Mouse (Mus musculus) heart, embryonic 13.5 days (tissue): ENCODE measurements around the gene Epb41l2. TPM values are rescaled to one million over a fixed set of nuclear protein-coding genes. Genes with fewer than 3 reads are reported as not detected.
A peak's percentile ranks its signal among the peaks of the same experiment; 100 is the strongest.

Experiments used
- ATAC-seq: fragments of 200-750 bp; cut with Nextera tagmentation; 2 replicates; pipeline ENCODE4 v1.8.0; 2017; ENCODE audit warnings: moderate TSS enrichment; ENCODE audit not compliant: insufficient number of reproducible peaks, low FRiP score, low TSS enrichment; ENCODE audit errors: extremely low read depth
- H3K27ac ChIP-seq: fragments of 300-500 bp; sonication (generic); replicated peaks from 2 replicates; pipeline ENCODE4 v1.5.1; 2015; ENCODE audit warnings: moderate library complexity, mild to moderate bottlenecking, inconsistent platforms
- H3K27me3 ChIP-seq: fragments of 300-500 bp; sonication (generic); replicated peaks from 2 replicates; pipeline ENCODE4 v1.6.1; 2015; ENCODE audit warnings: mild to moderate bottlenecking, inconsistent platforms
- H3K36me3 ChIP-seq: fragments of 300-500 bp; sonication (generic); 2 replicates; pipeline ENCODE4 v1.6.1; 2015; ENCODE audit warnings: mild to moderate bottlenecking, inconsistent platforms
- H3K4me1 ChIP-seq: fragments of 300-500 bp; sonication (generic); 2 replicates; pipeline ENCODE4 v1.6.1; 2015; ENCODE audit warnings: inconsistent platforms
- H3K4me2 ChIP-seq: fragments of 300-500 bp; sonication (generic); 2 replicates; pipeline ENCODE4 v1.6.1; 2015; ENCODE audit warnings: inconsistent platforms, mild to moderate bottlenecking, moderate library complexity
- H3K4me3 ChIP-seq: fragments of 300-500 bp; sonication (generic); 2 replicates; pipeline ENCODE4 v1.5.1; 2015; ENCODE audit warnings: moderate library complexity, mild to moderate bottlenecking, inconsistent platforms
- H3K9ac ChIP-seq: fragments of 300-500 bp; sonication (generic); 2 replicates; pipeline ENCODE4 v1.6.1; 2015; ENCODE audit warnings: inconsistent platforms, mild to moderate bottlenecking, moderate library complexity
- H3K9me3 ChIP-seq: fragments of 300-500 bp; sonication (generic); 2 replicates; pipeline ENCODE4 v1.6.1; 2016; ENCODE audit warnings: inconsistent platforms
- WGBS: fragments of 180-500 bp; shearing (Covaris S2); methylation state at CpG from one replicate; pipeline ENCODE4 v1.1.7; 2015; ENCODE audit warnings: mixed read lengths; 5-methylcytosine and 5-hydroxymethylcytosine counted together
- polyA plus RNA-seq: library from polyadenylated mRNA; unstranded; fragments of >200 nt; fragmentation: Nextera tagmentation; extraction: Ambion mirVana; gene quantifications from 2 replicates; pipeline ENCODE4 v1.2.1, GENCODE M21; 2015

Gene Epb41l2
- polyA plus RNA-seq, 1 experiment from 2014 or later: 45.8 TPM

GRCm38 (mm10) chr10:25426814-25427213 lies 67.2 kb downstream of the Epb41l2 start:
- Histone ChIP-seq H3K36me3 (no peaks in the 10 kb centered on the region), H3K4me1 (peaks cover 57% of the 10 kb centered on the region), H3K4me3 (no peak overlapping the region), H3K9me3 (no peaks in the 10 kb centered on the region), H3K27ac (peak overlapping the region; percentile 87), H3K27me3 (no peaks in the 10 kb centered on the region), H3K4me2 (peak overlapping the region; percentile 55), H3K9ac (peak overlapping the region; percentile 41)
- WGBS: 19% methylated on average over 4 of the region's 4 CpGs
- ATAC-seq: no peak

- peak overlapping the region; percentile 41 for H3K9ac ChIP-seq
- H3K36me3 ChIP-seq: no peaks in the 10 kb centered on the region
- H3K4me2 ChIP-seq: peak overlapping the region; percentile 55
- H3K27me3 ChIP-seq: no peaks in the 10 kb centered on the region
- no peak; the same call in 1 of the 2 replicates for ATAC-seq
- 6% methylated on average over 7 of the region's 7 CpGs for WGBS
- H3K27ac ChIP-seq: peak overlapping the region; percentile 87
- H3K9me3 ChIP-seq: no peaks in the 10 kb centered on the region
- H3K4me3 ChIP-seq: peak overlapping the region; percentile 4
- peaks cover 64% of the 10 kb centered on the region for H3K4me1 ChIP-seq
Observed at GRCm38 (mm10) chr10:25427523-25427922, 67.9 kb downstream of the Epb41l2 start.

- Histone ChIP-seq H3K4me1 (peaks cover 75% of the 10 kb centered on the region), H3K36me3 (no peaks in the 10 kb centered on the region), H3K4me2 (no peak overlapping the region), H3K4me3 (no peak overlapping the region), H3K27me3 (no peaks in the 10 kb centered on the region), H3K27ac (no peak overlapping the region), H3K9ac (no peak overlapping the region), H3K9me3 (no peaks in the 10 kb centered on the region)
- no peak for ATAC-seq
- WGBS: 81% methylated on average over 5 of the region's 5 CpGs
Observed at GRCm38 (mm10) chr10:25428658-25429057, 69.1 kb downstream of the Epb41l2 start.

GRCm38 (mm10) chr10:25429346-25429745 lies 69.7 kb downstream of the Epb41l2 start:
- Histone ChIP-seq H3K36me3 (no peaks in the 10 kb centered on the region), H3K4me1 (peaks cover 81% of the 10 kb centered on the region), H3K9ac (peak overlapping the region; percentile 50; the same call in 1 of the 2 replicates), H3K27me3 (no peaks in the 10 kb centered on the region), H3K9me3 (no peaks in the 10 kb centered on the region), H3K4me2 (peak overlapping the region; percentile 17), H3K4me3 (no peak overlapping the region), H3K27ac (peak overlapping the region; percentile 54)
- 66% methylated on average over 4 of the region's 4 CpGs for WGBS
- no peak for ATAC-seq

GRCm38 (mm10) chr10:25430862-25431261 lies 71.3 kb downstream of the Epb41l2 start:
- Histone ChIP-seq H3K9me3 (no peaks in the 10 kb centered on the region), H3K27me3 (no peaks in the 10 kb centered on the region), H3K4me1 (peaks cover 88% of the 10 kb centered on the region), H3K4me2 (peak overlapping the region; percentile 39), H3K4me3 (no peak overlapping the region), H3K9ac (peak overlapping the region; percentile 59; the same call in 1 of the 2 replicates), H3K27ac (peak overlapping the region; percentile 77), H3K36me3 (no peaks in the 10 kb centered on the region)
- WGBS: 10% methylated on average over 6 of the region's 6 CpGs
- no peak for ATAC-seq

GRCm38 (mm10) chr10:25432351-25432750 lies 72.8 kb downstream of the Epb41l2 start:
- Histone ChIP-seq H3K27me3 (no peaks in the 10 kb centered on the region), H3K4me1 (peaks cover 74% of the 10 kb centered on the region), H3K9ac (peak overlapping the region; percentile 62), H3K27ac (peak overlapping the region; percentile 77), H3K4me2 (peak overlapping the region; percentile 64), H3K36me3 (no peaks in the 10 kb centered on the region), H3K9me3 (no peaks in the 10 kb centered on the region), H3K4me3 (peak overlapping the region; percentile 39)
- ATAC-seq: no peak
- WGBS: 19% methylated on average over 10 of the region's 10 CpGs

GRCm38 (mm10) chr10:25432938-25433337 lies 73.3 kb downstream of the Epb41l2 start:
- 17% methylated on average over 5 of the region's 5 CpGs for WGBS
- peaks cover 71% of the 10 kb centered on the region for H3K4me1 ChIP-seq
- no peaks in the 10 kb centered on the region for H3K9me3 ChIP-seq
- no peaks in the 10 kb centered on the region for H3K27me3 ChIP-seq
- no peaks in the 10 kb centered on the region for H3K36me3 ChIP-seq
- H3K27ac ChIP-seq: peak overlapping the region; percentile 77
- peak overlapping the region; percentile 62 for H3K9ac ChIP-seq
- peak overlapping the region; percentile 39 for H3K4me3 ChIP-seq
- H3K4me2 ChIP-seq: peak overlapping the region; percentile 64
- no peak for ATAC-seq

GRCm38 (mm10) chr10:25433524-25433923 lies 73.9 kb downstream of the Epb41l2 start:
- Histone ChIP-seq H3K36me3 (no peaks in the 10 kb centered on the region), H3K4me3 (no peak overlapping the region), H3K27me3 (no peaks in the 10 kb centered on the region), H3K27ac (peak overlapping the region; percentile 77), H3K9me3 (no peaks in the 10 kb centered on the region), H3K4me2 (peak overlapping the region; percentile 64), H3K4me1 (peaks cover 68% of the 10 kb centered on the region), H3K9ac (no peak overlapping the region)
- 17% methylated on average over 3 of the region's 3 CpGs for WGBS
- ATAC-seq: no peak

GRCm38 (mm10) chr10:25434358-25435044 lies 74.9 kb downstream of the Epb41l2 start:
- no peaks in the 10 kb centered on the region for H3K27me3 ChIP-seq
- no peaks in the 10 kb centered on the region for H3K9me3 ChIP-seq
- H3K36me3 ChIP-seq: no peaks in the 10 kb centered on the region
- peak overlapping the region; percentile 42 for H3K4me2 ChIP-seq
- peak overlapping the region; percentile 77 for H3K27ac ChIP-seq
- H3K4me3 ChIP-seq: peak overlapping the region; percentile 2; the same call in 1 of the 2 replicates
- H3K4me1 ChIP-seq: peaks cover 62% of the 10 kb centered on the region
- H3K9ac ChIP-seq: peak overlapping the region; percentile 54
- WGBS: 29% methylated on average over 13 of the region's 13 CpGs
- ATAC-seq: no peak; the same call in 1 of the 2 replicates

- no peak overlapping the region for H3K4me2 ChIP-seq
- peaks cover 4% of the 10 kb centered on the region for H3K36me3 ChIP-seq
- H3K9ac ChIP-seq: no peak overlapping the region
- H3K9me3 ChIP-seq: no peaks in the 10 kb centered on the region
- no peak for ATAC-seq
- H3K27me3 ChIP-seq: no peaks in the 10 kb centered on the region
- H3K4me3 ChIP-seq: no peak overlapping the region
- 75% methylated on average over 6 of the region's 6 CpGs for WGBS
- H3K27ac ChIP-seq: peak overlapping the region; percentile 39; the same call in 1 of the 2 replicates
- peaks cover 62% of the 10 kb centered on the region for H3K4me1 ChIP-seq
Observed at GRCm38 (mm10) chr10:25436703-25437401, 77.3 kb downstream of the Epb41l2 start.

- H3K4me3 ChIP-seq: no peak overlapping the region
- H3K27ac ChIP-seq: no peak overlapping the region
- H3K9me3 ChIP-seq: no peaks in the 10 kb centered on the region
- H3K4me2 ChIP-seq: no peak overlapping the region
- WGBS: 89% methylated on average over 6 of the region's 6 CpGs
- H3K36me3 ChIP-seq: peaks cover 7% of the 10 kb centered on the region
- no peaks in the 10 kb centered on the region for H3K27me3 ChIP-seq
- ATAC-seq: no peak
- no peak overlapping the region for H3K9ac ChIP-seq
- H3K4me1 ChIP-seq: peaks cover 53% of the 10 kb centered on the region
Observed at GRCm38 (mm10) chr10:25437586-25438298, 78.1 kb downstream of the Epb41l2 start.
